Mouse (Mus musculus): ENCODE measurements at regions not wholly inside any gene's neighbourhood (a gene's known extent, or its start where the extent isn't known, plus 50 kb on each side); places are given as distances from the start of the nearest gene placed in this dataset.

- DNase-seq (ENCODE audit: low spot score in 2 of 2) = no peak
These were observed 63.6 kb downstream of the Cd2 start for GRCm38 (mm10) chr3:101224091-101224490.

DNA sequence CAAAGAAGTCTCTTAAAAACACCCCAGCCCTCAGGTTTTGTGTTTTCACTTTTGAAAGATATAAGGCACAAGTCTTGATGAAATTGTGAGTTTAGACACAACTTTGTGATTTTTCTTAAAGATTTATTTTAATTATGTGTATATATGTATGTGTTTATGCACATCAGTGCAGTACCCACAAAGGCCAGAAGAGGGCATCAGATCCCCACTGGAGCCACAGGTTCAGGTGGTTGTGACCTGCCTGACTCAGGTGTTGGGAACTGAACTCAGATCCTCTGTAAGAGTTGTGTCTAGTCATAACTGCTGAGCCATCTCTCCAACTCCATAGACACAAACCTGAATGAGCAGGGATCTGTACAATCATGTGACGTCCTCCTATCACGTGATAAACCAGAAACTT is 67.8 kb downstream of the Cd2 start:
- DNase-seq (ENCODE audit: low spot score in 2 of 2) = no peak

DNA sequence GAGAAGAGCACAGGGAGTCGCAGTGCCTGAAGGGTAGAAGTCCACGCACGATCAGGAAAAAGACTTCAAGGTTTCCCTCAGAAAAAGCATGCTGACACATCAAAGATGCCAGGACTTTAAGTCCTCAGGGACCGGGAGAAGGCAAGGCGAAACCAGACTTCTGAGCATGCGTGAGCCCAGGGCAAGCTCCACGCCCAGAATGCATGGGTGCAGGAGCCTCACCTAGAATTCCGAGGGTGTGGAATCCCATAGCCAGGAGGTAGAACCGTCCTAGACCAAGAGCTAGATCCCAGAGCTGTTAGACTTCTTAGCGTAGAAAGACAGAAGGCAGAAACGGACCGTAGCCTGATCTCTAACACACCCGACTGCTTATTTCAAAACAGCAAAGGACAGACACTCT is 71.0 kb downstream of the Cd2 start:
- DNase-seq (ENCODE audit: low spot score in 2 of 2) = no peak

GRCm38 (mm10) chr3:101213212-101213562 is 74.6 kb downstream of the Cd2 start:
- DNase-seq (ENCODE audit: low spot score in 2 of 2) = no peak

- peak; percentile 32 to 56 for DNase-seq (ENCODE audit: low spot score in 2 of 2)
These were observed 75.1 kb downstream of the Cd2 start for GRCm38 (mm10) chr3:101212403-101213211.

GRCm38 (mm10) chr3:101211936-101212335 is 75.8 kb downstream of the Cd2 start:
- peak in 1 of 2 experiments; percentile 27 for DNase-seq (ENCODE audit: low spot score in 2 of 2)

- DNase-seq (ENCODE audit: low spot score in 2 of 2) = no peak
These were observed 78.2 kb downstream of the Cd2 start for GRCm38 (mm10) chr3:101209546-101209945.

GRCm38 (mm10) chr3:101208751-101209150 is 79.0 kb downstream of the Cd2 start:
- no peak for DNase-seq (ENCODE audit: low spot score in 2 of 2)

- DNase-seq (ENCODE audit: low spot score in 2 of 2) = peak in 1 of 2 experiments; percentile 17
These were observed 81.6 kb downstream of the Cd2 start for GRCm38 (mm10) chr3:101206172-101206571.

GRCm38 (mm10) chr3:101194725-101195124 is 84.6 kb upstream of the Ptgfrn start:
- DNase-seq (ENCODE audit: low spot score in 2 of 2) = no peak

- DNase-seq (ENCODE audit: low spot score in 2 of 2) = no peak
These were observed 84.2 kb upstream of the Ptgfrn start for GRCm38 (mm10) chr3:101194319-101194718.

DNA sequence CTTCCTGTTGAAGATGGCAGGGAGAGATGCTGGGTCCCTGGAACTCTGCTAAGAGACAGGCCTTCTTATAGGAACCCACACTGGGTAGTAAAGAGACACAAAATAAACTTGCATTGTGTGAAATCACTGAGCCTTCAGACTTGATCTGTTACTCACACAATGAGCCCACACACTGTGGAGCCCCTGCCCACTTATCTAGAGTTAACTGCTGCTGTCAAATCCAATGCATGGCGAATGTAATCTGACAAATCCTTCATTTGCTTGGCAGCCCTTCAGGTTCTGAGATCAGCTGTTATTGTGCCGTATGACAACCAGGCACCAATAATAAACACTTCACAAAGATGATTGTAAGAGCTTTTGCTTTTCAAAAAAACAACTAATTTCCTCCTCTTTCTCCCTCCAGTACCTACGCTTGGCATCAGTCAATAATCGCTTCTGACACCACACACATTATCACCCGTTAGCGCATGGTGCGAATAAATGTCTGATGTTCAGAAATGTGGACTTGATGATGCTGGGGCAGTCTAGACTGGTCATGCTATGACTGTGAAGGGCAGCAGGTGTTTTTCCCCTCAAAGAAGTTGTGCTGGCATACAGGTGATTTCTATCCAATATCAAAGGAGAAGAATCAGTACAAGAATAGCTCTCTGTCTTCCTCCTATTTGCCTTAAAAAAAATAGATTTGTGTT is 81.4 kb upstream of the Ptgfrn start:
- DNase-seq (ENCODE audit: low spot score in 2 of 2) = no peak

GRCm38 (mm10) chr3:101181958-101182357 is 71.9 kb upstream of the Ptgfrn start:
- DNase-seq (ENCODE audit: low spot score in 2 of 2) = no peak

DNA sequence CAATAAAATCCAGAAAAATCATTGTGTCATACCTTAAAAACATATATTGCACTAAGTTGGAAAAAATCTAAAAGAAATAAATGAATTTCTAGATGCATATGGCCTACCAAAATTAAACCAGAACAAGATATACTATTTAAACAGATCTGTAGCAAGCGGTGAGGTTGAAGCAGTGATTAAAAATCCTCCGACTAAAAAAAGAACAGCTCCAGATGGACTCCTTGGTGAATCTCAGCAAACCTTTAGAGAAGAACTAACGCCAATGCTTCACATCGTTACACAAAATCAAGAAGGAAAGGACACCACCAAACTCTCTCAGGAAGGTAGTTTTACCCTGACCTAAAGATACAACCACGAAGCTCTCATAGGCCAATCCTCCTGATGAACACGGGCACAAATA is 63.9 kb upstream of the Ptgfrn start:
- DNase-seq (ENCODE audit: low spot score in 2 of 2) = no peak

DNA sequence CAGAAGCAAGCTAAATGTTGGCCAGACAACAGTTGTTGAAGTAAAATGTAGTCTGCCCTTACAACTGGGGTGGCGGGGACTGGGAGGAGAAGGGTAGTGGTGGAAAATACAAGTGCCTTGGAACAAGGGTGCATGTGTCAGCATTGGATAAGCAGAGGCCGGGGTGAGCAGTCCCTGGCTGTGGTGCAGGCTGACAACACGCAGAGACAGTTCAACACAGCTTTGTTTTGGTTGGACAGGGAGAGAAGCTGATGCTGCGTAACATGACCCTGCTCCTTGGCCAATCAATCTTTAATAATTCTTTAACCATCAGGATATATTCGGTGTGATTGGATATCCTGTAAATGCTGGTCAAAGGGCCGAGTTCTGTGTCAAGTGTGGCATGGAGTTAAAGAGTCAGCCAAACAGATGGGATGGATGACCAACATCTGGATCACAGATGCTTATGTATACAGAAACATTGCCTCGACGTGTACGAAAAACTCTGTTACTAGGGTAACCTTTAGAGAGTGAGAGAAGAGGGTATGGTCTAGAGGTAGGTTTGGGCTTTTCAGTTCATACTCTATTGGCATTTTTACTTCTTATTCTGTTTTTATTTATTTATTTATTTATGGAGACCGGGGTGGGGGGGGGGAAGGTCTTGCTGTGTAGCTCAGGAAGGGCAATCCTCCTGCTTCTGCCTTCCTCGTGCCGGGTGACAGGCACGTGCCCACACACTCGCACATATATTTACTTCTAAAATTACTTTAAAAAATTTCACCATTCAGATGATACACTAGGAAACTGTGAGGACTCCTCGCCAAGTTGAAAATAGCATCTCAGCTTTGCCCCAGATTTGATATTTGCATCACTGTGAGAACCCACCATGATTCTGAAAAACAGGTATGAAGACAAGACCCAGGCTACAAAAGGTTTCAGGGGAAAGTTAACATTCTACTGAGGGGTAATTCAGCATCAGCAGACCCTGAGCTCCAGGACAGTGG is 60.2 kb upstream of the Ptgfrn start:
- no peak for DNase-seq (ENCODE audit: low spot score in 2 of 2)

- no peak for DNase-seq (ENCODE audit: low spot score in 2 of 2)
These were observed 56.9 kb upstream of the Ptgfrn start for GRCm38 (mm10) chr3:101167026-101167425.

- DNase-seq (ENCODE audit: low spot score in 2 of 2) = no peak
These were observed 56.5 kb upstream of the Ptgfrn start for GRCm38 (mm10) chr3:101166580-101166979.

DNA sequence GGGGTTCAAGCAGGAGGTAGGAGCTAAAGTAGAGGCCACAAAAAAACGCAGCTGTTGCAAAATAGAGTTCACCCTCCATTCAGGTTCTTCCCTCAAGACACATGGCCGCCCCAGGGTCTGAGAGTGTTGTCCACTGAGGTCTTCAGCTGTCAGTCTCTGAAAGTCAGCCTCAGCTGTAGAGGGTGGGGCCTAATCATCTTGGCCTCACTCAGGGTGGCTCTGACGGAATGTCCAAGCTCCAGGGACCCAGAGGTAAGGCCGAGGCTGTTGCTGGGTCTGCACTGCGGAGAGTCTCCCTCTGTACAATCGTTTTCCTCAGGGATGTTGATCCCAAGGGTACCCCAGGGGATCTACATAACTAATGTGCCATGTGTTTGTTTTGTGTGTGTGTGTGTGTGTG is 55.2 kb upstream of the Ptgfrn start:
- DNase-seq (ENCODE audit: low spot score in 2 of 2) = no peak

- DNase-seq (ENCODE audit: low spot score in 2 of 2) = no peak
These were observed 54.7 kb upstream of the Ptgfrn start for GRCm38 (mm10) chr3:101164771-101165170.

DNA sequence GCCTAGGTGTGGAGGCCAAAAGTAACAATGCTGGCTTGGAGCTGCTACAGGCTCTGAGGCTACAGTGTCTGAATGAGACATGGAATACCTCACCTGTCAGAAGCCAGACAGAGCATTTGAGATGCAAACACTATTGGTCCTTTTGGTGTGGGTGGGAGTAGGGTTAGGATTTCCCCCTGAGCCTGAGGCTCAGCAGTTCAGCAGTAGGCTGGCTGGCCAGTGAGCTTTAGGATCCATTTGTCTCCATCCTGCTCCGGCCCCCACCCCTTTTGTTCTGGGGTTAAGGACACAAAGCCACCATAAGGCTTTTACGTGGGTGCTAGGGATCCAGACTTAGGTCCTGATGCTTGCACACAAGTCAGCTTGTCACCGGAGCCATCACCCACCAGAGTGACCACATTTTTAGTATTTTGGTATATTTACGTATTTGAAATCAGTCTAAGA is 53.9 kb upstream of the Ptgfrn start:
- DNase-seq (ENCODE audit: low spot score in 2 of 2) = no peak

DNA sequence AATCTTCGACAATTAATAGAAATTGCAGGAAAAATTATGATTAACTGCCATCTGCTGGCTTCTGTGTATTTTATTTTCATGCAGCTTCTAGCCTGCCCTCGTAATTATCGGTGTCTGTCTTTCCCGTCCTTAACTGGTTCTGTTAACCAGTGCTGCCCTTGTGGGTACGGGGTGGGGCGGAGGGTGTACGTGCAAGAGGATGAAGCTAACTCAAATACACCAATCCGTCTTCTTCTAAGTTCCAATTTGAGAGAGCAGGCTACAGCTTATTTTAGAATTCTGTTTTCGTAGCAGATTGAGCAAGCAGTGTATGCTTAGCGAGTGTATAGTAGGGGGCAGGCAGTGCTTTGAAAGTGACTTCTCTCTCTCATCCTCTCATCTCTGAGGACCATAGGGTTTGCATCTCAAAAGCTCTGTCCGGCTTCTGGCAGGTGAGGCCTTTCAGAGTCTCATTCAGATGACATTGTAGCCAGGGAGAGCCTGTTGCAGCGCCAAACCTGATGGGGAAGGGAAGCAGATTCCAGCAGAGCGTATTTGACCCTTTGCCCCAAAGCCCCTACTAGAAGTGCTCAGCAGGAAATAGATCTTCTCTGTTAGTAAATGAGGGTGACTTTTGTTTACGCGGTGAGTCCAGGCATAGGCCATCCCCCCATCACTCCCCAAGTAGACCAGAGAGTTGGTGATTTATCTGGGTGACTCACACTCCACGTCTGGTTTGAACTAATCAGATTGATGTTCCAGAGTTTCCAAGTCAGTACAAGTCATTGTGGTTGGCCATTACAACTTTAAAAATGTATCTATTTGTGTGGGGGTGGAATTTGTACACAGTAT is 53.3 kb upstream of the Ptgfrn start:
- no peak for DNase-seq (ENCODE audit: low spot score in 2 of 2)
